Mouse (Mus musculus) liver, embryonic 16.5 days (tissue): Measurements from ENCODE around the gene Ppan. TPM values are rescaled to one million over a fixed set of nuclear protein-coding genes. Genes with fewer than 3 reads are reported as not detected.

Source experiments
- ATAC-seq: fragments of 200-750 bp; cut with Nextera tagmentation; 2 replicates; pipeline ENCODE4 v1.8.0; 2017; ENCODE audit warnings: low read depth, mild to moderate bottlenecking, moderate number of reproducible peaks, moderate library complexity
- H3K27ac ChIP-seq: fragments of 300-500 bp; sonication (generic); 2 replicates; pipeline ENCODE4 v1.5.1; 2014; ENCODE audit warnings: mild to moderate bottlenecking, low read length
- H3K27me3 ChIP-seq: fragments of 300-500 bp; sonication (generic); 2 replicates; pipeline ENCODE4 v1.6.1; 2014; ENCODE audit warnings: low read depth, low read length, mixed read lengths; ENCODE audit not compliant: control insufficient read depth, insufficient read depth
- H3K36me3 ChIP-seq: fragments of 300-500 bp; sonication (generic); 2 replicates; pipeline ENCODE4 v1.6.1; 2014; ENCODE audit warnings: mild to moderate bottlenecking; ENCODE audit not compliant: control insufficient read depth, insufficient read depth
- H3K4me1 ChIP-seq: fragments of 300-500 bp; sonication (generic); 2 replicates; pipeline ENCODE4 v1.6.1; 2014; ENCODE audit warnings: low read depth, low read length, mixed read lengths; ENCODE audit not compliant: control insufficient read depth
- H3K4me2 ChIP-seq: fragments of 300-500 bp; sonication (generic); 2 replicates; pipeline ENCODE4 v1.6.1; 2014; ENCODE audit warnings: low read depth, low read length, mixed read lengths
- H3K4me3 ChIP-seq: fragments of 300-500 bp; sonication (generic); 2 replicates; pipeline ENCODE4 v1.5.1; 2014; ENCODE audit warnings: low read depth, mild to moderate bottlenecking, low read length
- H3K9ac ChIP-seq: fragments of 300-500 bp; sonication (generic); 2 replicates; pipeline ENCODE4 v1.6.1; 2014; ENCODE audit warnings: low read depth, low read length
- H3K9me3 ChIP-seq: fragments of 300-500 bp; sonication (generic); replicated peaks from 2 replicates; pipeline ENCODE4 v1.6.1; 2016; ENCODE audit warnings: low read length; ENCODE audit not compliant: control insufficient read depth
- WGBS: fragments of 180-500 bp; shearing (Covaris S2); extraction: QIAGEN DNeasy Blood & Tissue Kit; methylation state at CpG from one replicate; pipeline ENCODE4 v1.1.7; 2014; ENCODE audit not compliant: insufficient replicate concordance; 5-methylcytosine and 5-hydroxymethylcytosine counted together
- polyA plus RNA-seq: library from polyadenylated mRNA; unstranded; fragments of >200 nt; fragmentation: Nextera tagmentation; extraction: Ambion mirVana; gene quantifications from 2 replicates; pipeline ENCODE4 v1.2.1, GENCODE M21; 2015

Gene Ppan
- polyA plus RNA-seq, 1 experiment from 2014 or later: 42.9 TPM

DNA sequence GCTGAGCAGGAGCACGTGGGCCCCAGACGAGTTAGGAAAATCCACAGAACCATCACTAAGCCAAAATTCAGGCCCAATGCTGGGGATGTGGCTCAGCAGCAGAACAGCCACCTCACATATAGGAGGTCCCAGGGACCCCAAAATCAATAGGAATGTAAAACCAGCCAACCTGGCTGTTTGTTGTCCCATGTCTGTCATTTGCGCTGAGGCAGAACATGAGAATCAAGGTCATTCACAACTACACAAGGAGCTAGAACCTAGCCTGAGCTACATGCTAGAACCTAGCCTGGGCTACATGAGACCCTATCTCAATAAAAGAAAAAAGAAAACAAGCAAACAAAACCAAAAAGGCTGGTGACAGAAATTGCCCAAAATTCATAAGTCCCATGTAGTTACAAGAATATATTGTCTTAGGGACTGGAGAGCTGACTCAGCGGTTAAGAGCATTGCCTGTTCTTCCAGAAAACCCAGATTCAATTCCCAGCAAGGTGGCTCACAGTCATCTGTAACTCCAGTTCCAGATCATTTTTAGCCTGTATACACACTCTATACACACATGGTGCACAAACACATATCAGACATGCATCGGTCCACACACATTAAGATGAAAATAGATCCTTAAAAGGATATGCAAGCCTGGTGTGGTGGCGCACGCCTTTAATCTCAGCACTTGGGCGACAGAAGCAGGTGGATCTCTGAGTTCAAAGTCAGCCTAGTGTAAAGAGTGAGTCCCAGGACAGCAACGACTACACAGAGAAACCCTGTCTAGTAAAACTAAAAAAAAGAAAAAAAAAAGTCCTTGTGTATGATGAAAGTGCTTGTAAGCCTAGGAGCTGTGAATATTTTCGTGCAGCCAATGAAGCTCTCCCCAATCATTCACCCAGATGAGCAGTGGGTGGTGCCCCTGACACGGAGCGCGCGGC, 10.6 kb upstream of the Ppan start:
- Histone ChIP-seq H3K27ac (peak overlapping the region; percentile 72), H3K4me3 (peak overlapping the region; percentile 67), H3K9ac (peak overlapping the region; percentile 56), H3K36me3 (no peaks in the 10 kb centered on the region), H3K4me2 (peak overlapping the region; percentile 97), H3K4me1 (peaks cover 21% of the 10 kb centered on the region), H3K9me3 (no peaks in the 10 kb centered on the region), H3K27me3 (no peaks in the 10 kb centered on the region)
- WGBS: 30% methylated on average over 14 of the region's 14 CpGs
- peak; percentile 0; the same call in 1 of the 2 replicates for ATAC-seq

DNA sequence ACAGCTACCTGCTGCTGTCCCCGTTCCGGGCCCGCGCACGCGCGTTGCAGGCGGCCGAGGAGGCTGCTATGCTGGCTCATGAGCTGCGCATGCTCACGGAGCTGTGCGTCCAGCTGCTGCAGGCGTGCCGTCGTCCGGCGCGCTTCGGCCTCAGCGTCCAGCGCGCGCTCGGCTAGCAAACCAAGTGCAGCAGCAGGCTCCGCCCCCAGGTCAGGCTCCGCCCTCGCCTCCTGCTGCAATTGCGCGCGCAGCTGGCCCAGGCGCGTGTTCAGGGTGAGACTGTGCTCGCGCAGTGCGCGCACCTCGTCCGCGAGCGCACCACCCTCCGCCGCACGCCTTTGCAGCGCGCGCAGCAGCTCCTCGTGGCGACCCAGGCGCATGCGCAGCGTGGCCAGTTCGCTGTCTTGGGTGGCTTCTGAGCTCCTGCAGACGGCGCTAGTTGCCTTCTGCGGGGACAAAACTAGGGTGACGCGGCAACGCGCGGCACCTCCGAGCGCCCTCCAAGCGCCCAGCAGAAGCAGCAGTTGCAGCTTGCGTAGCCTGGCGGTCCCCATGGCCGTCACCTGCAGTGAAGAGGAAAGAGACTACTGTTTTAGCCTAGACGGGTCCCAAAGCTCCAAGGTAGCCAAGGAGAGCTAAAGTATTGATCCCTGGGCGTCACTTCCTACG, 9.8 kb upstream of the Ppan start:
- Histone ChIP-seq H3K27ac (peak overlapping the region; percentile 93), H3K4me3 (peak overlapping the region; percentile 67), H3K36me3 (no peaks in the 10 kb centered on the region), H3K4me2 (peak overlapping the region; percentile 97), H3K4me1 (peaks cover 21% of the 10 kb centered on the region), H3K27me3 (no peaks in the 10 kb centered on the region), H3K9ac (peak overlapping the region; percentile 79), H3K9me3 (no peaks in the 10 kb centered on the region)
- ATAC-seq: peak; percentile 94
- under 1% methylated on average over 69 of the region's 69 CpGs for WGBS

DNA sequence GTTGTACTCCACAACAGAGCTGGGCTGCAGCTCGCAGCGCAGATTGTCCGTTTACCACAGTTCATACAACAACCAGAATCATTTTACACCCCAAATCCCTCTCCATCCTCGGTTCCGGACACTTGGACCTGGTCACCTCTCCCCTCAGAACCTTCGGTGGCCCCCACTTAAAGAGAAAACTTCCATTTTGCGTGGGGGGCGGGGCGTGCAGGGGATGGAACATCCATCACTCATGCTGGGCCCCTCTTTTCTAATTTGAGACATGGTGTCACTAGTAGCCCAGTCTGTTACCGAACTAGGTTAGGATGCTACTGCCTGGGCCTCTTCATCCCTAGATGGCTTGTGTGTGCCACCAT, 9.3 kb upstream of the Ppan start:
- peak overlapping the region; percentile 79 for H3K9ac ChIP-seq
- ATAC-seq: no peak
- H3K27me3 ChIP-seq: no peaks in the 10 kb centered on the region
- H3K36me3 ChIP-seq: no peaks in the 10 kb centered on the region
- H3K4me1 ChIP-seq: peaks cover 21% of the 10 kb centered on the region
- H3K9me3 ChIP-seq: no peaks in the 10 kb centered on the region
- peak overlapping the region; percentile 93 for H3K27ac ChIP-seq
- peak overlapping the region; percentile 67 for H3K4me3 ChIP-seq
- peak overlapping the region; percentile 97 for H3K4me2 ChIP-seq
- 14% methylated on average over 10 of the region's 10 CpGs for WGBS

DNA sequence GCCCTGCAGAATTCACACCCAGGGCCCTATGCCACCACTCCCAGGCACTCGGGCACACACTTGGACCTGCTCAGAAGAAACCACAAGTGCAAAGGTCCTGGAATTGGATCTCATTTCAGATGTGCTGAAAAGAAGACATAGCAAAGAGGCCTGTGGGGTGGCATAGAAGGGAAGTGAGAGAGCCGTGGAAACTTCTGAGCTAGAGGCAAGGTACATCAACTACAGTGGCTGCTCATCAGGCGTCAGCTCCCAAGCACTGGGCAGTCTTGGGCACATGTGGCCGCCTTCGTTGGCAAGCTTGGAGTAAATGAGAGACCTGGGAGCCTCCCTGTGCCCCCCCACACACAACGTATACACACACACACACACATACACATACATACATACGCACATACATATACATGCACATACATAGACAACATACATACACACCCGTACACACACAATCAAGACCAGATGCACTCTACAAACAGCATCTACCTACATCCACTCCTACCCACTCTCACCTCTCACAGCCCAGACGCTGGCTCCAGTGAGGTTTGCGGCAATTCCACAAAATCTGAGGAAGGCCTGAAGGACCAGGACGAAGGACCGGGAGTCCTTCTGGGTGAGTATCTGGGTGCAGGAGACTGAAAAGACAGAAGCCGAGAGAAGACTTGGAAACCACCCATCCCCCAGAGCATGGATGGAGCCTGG, 8.7 kb upstream of the Ppan start, which contains the start of gene Angptl6:
Angptl6 (minus strand) TSS at position 631 of the 696 bp plus-strand sequence.
- Histone ChIP-seq H3K9ac (peak within 1 kb of the TSS; percentile 79), H3K4me1 (peaks cover 21% of the 10 kb centered on the region), H3K4me2 (peak within 1 kb of the TSS; percentile 97), H3K9me3 (no peaks in the 10 kb centered on the region), H3K27ac (peak within 1 kb of the TSS; percentile 93), H3K36me3 (no peaks in the 10 kb centered on the region), H3K27me3 (no peaks in the 10 kb centered on the region), H3K4me3 (peak within 1 kb of the TSS; percentile 67)
- no peak for ATAC-seq
- 79% methylated on average over 13 of the region's 13 CpGs for WGBS

DNA sequence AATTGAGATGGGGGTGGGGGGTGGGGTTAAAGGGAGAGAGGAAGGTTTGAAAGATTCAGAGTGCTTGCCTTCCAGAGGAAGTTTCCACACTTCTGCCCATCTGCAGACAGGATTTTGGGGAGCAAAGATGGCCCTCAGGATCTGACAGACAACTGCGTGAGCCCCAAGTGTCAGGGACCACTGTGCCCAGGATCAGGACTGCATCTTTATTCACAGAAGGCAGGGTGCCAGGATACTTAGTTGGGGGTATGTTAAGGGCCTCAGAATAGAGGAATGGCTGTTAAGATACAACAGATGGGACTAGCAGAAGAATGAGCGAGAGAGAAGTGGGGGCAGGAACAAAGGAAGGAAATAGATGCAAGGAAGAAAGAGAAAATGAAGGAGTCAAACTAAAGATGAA, 1.4 kb upstream of the Ppan start:
- no peak overlapping the region for H3K4me3 ChIP-seq
- WGBS: 81% methylated on average over 2 of the region's 2 CpGs
- no peak overlapping the region for H3K9ac ChIP-seq
- H3K4me2 ChIP-seq: no peak overlapping the region
- no peak for ATAC-seq
- H3K36me3 ChIP-seq: peaks cover 20% of the 10 kb centered on the region
- H3K9me3 ChIP-seq: no peaks in the 10 kb centered on the region
- no peaks in the 10 kb centered on the region for H3K27me3 ChIP-seq
- H3K27ac ChIP-seq: no peak overlapping the region
- peaks cover 24% of the 10 kb centered on the region for H3K4me1 ChIP-seq

DNA sequence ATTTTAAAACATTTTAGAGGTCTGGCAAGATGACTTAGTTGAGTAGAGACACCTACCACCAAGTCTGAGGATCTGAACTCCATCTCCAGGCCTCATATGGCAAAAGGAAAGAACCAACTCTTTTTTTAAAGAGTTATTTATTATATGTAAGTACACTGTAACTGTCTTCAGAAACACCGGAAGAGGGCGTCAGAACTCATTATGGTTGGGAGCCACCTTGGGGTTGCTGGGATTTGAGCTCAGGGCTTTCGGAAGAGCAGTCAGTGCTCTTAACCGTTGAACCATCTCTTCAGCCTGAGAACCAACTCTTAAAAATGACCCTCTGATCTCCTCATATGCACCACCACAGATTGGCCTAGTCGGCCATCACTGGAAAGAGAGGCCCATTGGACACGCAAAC, 784 bp upstream of the Ppan start:
- Histone ChIP-seq H3K4me3 (no peak overlapping the region), H3K27me3 (no peaks in the 10 kb centered on the region), H3K27ac (no peak overlapping the region; the same call in 1 of the 2 replicates), H3K9me3 (no peaks in the 10 kb centered on the region), H3K9ac (no peak overlapping the region), H3K4me2 (peak overlapping the region; percentile 92), H3K36me3 (peaks cover 26% of the 10 kb centered on the region), H3K4me1 (peaks cover 24% of the 10 kb centered on the region)
- 79% methylated on average over 6 of the region's 6 CpGs for WGBS
- no peak for ATAC-seq

DNA sequence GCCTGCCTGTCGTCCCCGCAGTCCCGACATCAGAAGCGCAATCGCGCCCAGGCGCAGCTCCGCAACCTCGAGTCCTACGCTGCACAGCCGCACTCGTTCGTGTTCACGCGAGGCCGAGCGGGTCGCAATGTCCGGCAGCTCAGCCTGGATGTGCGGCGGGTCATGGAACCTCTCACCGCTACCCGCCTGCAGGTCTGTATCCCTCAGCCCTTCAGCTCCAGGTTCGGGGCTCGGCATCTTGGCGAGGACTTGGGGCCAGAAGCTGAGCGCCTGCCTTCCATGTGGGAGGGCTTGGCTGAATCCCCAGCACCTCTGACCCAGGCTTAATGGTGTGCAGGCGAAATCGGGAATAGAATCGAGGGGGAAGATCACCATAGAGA, 401 bp downstream of the Ppan start:
- no peaks in the 10 kb centered on the region for H3K27me3 ChIP-seq

DNA sequence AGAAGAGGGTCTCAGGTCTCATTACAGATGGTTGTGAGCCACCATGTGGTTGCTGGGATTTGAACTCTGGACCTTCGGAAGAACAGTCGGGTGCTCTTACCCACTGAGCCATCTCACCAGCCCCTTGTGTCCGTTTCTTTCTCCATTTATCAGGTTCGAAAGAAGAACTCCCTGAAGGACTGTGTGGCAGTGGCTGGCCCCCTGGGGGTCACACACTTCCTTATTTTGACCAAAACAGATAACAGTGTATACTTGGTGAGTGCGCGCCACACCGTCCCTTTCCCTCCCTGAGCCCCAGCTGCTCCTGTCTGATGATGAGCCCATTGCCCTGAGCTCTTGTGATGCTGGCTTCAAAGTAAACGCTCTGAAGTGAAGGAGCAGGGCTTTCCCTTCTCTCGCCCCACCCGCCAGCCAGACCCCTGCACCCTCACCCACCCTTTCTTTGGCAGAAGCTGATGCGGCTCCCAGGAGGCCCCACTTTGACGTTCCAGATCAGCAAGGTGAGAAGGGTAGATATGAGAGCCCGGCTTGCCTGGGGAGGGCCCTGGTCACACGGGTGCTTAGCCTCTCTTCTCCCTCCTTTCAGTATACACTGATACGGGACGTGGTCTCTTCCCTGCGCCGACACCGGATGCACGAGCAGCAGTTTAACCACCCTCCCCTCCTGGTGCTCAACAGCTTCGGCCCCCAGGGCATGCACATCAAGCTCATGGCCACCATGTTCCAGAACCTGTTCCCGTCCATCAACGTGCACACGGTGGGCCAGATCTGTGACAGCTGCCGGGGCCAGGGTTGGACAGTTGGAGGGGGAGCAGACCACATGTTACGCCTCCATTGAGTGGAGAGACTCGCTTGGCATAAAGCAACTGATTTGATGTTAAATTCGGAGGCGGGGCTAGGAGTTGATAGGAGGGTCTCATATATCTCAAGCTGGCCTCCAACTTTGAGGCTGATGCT, 1.5 kb downstream of the Ppan start:
- H3K27ac ChIP-seq: peak overlapping the region; percentile 39
- peak overlapping the region; percentile 82 for H3K9ac ChIP-seq
- peak overlapping the region; percentile 92 for H3K4me2 ChIP-seq
- peak overlapping the region; percentile 91 for H3K4me3 ChIP-seq
- H3K9me3 ChIP-seq: no peaks in the 10 kb centered on the region
- peaks cover 46% of the 10 kb centered on the region for H3K36me3 ChIP-seq
- no peaks in the 10 kb centered on the region for H3K27me3 ChIP-seq
- peaks cover 24% of the 10 kb centered on the region for H3K4me1 ChIP-seq
- ATAC-seq: peak; percentile 59
- 32% methylated on average over 29 of the region's 29 CpGs for WGBS

More for the DNA sequence above, 401 bp downstream of the Ppan start:
- Histone ChIP-seq H3K4me2 (peak overlapping the region; percentile 92), H3K9me3 (no peaks in the 10 kb centered on the region), H3K4me3 (peak overlapping the region; percentile 91), H3K9ac (peak overlapping the region; percentile 82), H3K27ac (peak overlapping the region; percentile 75), H3K4me1 (peaks cover 24% of the 10 kb centered on the region), H3K36me3 (peaks cover 36% of the 10 kb centered on the region)
- under 1% methylated on average over 30 of the region's 30 CpGs for WGBS
- ATAC-seq: 0 out of 2 replicates have a peak, but pooled peaks have one; percentile 1
